Mouse (Mus musculus) gastrocnemius, postnatal 10 days (tissue): ENCODE data around the gene Gm26965. TPM values are rescaled to one million over a fixed set of nuclear protein-coding genes. Genes with fewer than 3 reads are reported as not detected.

Experiments
- total RNA-seq, 2 experiments: library from RNA; stranded (reverse); gene quantifications; 2 replicates each; pipeline ENCODE4 v1.2.3; 2021

Gene Gm26965
- total RNA-seq, 2 experiments from 2014 or later: not detected

Other genes starting within 250 kb of the Gm26965 start
- 1 to 10 TPM; 1.9 to 2.3 TPM for gene Zfp458, start 247.7 kb downstream of the Gm26965 start, total RNA-seq
- gene Zfp457, start 219.7 kb downstream of the Gm26965 start, total RNA-seq: 1 to 10 TPM; 1.4 to 1.7 TPM
- 1 to 10 TPM; 1.5 to 2.0 TPM for gene Zfp595, start 193.6 kb downstream of the Gm26965 start, total RNA-seq
- gene Gm28044, start 165.6 kb downstream of the Gm26965 start, total RNA-seq: under 1 TPM in 1 of 2 experiments, not detected in 1; 0.77 TPM
- 1 to 10 TPM; 1.1 to 1.2 TPM for gene Zfp953, start 165.5 kb downstream of the Gm26965 start, total RNA-seq
- gene Gm28041, start 150.4 kb downstream of the Gm26965 start, total RNA-seq: not detected
- under 1 TPM; 0.45 to 0.73 TPM for gene Zfp456, start 150.3 kb downstream of the Gm26965 start, total RNA-seq
- gene Zfp429, start 126.3 kb downstream of the Gm26965 start, total RNA-seq: 1 to 10 TPM; 1.2 to 1.4 TPM
- under 1 TPM; 0.23 to 0.32 TPM for gene Zfp459, start 104.7 kb downstream of the Gm26965 start, total RNA-seq
- 1 to 10 TPM; 3.9 to 4.1 TPM for gene Zfp874a, start 74.5 kb downstream of the Gm26965 start, total RNA-seq
- gene Zfp874b, start 41.9 kb downstream of the Gm26965 start, total RNA-seq: 1 to 10 TPM; 7.2 to 7.7 TPM
- gene Zfp58, start 25.6 kb downstream of the Gm26965 start, total RNA-seq: 1 to 10 TPM; 3.6 to 5.0 TPM
- gene Zfp87, start within 50 bp of the Gm26965 start, total RNA-seq: 1 to 10 TPM; 6.3 to 7.0 TPM
- 1 to 10 TPM; 3.3 to 4.6 TPM for gene Zfp748, start 27.7 kb upstream of the Gm26965 start, total RNA-seq
- 1 to 10 TPM; 3.3 to 3.7 TPM for gene Zfp729b, start 83.6 kb upstream of the Gm26965 start, total RNA-seq
- gene Gm49345, start 111.6 kb upstream of the Gm26965 start, total RNA-seq: 1 to 10 TPM in 1 of 2 experiments, under 1 TPM in 1; 0.70 to 1.8 TPM
- gene Zfp729a, start 111.6 kb upstream of the Gm26965 start, total RNA-seq: 1 to 10 TPM; 3.9 to 5.2 TPM
- 1 to 10 TPM; 5.1 to 6.1 TPM for gene Zfp738, start 160.9 kb upstream of the Gm26965 start, total RNA-seq
- gene Zfp65, start 203.0 kb upstream of the Gm26965 start, total RNA-seq: 1 to 10 TPM; 4.6 to 5.9 TPM
- gene Zfp85, start 229.1 kb upstream of the Gm26965 start, total RNA-seq: 1 to 10 TPM; 1.9 to 2.1 TPM